Mouse (Mus musculus) CD8-positive naive resting alpha-beta T cell, adult 57 days (primary cell): ENCODE data around the gene Slc10a4. TPM values are rescaled to one million over a fixed set of nuclear protein-coding genes. Genes with fewer than 3 reads are reported as not detected.

Experiments
- total RNA-seq: library from RNA; stranded (reverse); gene quantifications from one replicate; pipeline ENCODE4 v1.2.4, GENCODE M21; 2023

Slc10a4 gene
- not detected for total RNA-seq

DNA sequence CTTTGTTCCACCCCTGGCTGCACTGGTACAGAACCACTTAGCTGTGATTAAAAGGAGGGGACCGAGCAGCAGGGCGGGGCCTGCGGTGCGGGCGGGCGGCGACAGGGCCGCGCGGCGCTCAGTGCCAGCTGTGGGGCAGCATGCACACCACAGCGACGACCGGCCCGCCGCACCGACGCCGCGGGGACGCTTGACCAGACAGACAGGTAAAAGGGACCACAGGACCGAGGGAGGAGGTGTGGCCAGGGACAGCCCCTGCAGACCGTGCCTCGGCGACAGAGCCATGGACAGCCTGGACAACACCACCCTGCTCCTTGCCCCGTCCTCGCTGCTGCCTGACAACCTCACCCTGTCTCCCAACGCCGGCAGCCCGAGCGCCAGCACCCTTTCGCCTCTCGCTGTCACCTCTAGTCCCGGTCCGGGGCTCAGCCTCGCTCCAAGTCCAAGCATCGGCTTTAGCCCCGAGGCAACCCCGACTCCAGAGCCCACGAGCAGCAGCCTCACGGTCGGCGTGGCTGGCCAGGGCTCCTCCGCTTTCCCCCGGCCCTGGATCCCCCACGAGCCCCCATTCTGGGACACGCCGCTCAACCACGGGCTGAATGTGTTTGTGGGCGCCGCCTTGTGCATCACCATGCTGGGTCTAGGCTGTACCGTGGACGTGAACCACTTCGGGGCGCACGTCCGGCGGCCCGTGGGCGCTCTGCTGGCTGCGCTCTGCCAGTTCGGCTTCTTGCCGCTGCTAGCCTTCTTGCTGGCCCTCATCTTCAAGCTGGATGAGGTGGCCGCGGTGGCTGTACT is at the start of gene Slc10a4:
Slc10a4 (plus strand) TSS at position 100 of the 798 bp plus-strand sequence.

DNA sequence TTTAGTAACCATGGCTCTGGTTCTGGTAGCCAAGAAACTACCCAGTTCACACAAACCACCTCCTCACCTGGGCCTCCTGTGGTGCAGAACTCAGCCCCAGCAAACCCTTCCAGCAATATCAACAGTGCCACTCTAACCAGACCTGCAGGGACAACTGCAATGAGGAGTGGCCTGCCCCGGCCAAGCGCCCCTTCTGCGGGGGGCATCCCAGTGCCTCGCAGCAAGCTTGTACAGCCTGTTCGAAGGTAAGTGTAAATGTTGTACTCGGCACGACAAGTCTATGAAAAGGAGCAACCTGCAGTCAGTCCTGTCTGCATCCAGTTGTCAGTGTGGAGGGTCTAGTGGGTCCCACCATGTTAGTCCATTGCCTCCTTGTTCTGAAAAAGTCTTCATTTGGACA is 32.1 kb upstream of the Slc10a4 start, which contains the start of gene Gm10135:
Gm10135 (minus strand) TSS at position 101 of the 400 bp plus-strand sequence.

Other genes with a start within 250 kb of the Slc10a4 start
- 27.2 TPM for gene Tec, start 138.4 kb upstream of the Slc10a4 start, total RNA-seq
- 60.9 TPM for gene Slain2, start 92.6 kb upstream of the Slc10a4 start, total RNA-seq
- gene Gm10135, start 32.2 kb upstream of the Slc10a4 start, total RNA-seq: not detected
- gene Fryl, start 249.7 kb downstream of the Slc10a4 start, total RNA-seq: 292 TPM